Mouse (Mus musculus): ENCODE data around the gene Fbxl19.
"Not testable (repeated sequence)": the region's sequence is repeated elsewhere in the genome, so short reads cannot be mapped to it uniquely, and the experiment has no call there.

Gene Fbxl19

DNA sequence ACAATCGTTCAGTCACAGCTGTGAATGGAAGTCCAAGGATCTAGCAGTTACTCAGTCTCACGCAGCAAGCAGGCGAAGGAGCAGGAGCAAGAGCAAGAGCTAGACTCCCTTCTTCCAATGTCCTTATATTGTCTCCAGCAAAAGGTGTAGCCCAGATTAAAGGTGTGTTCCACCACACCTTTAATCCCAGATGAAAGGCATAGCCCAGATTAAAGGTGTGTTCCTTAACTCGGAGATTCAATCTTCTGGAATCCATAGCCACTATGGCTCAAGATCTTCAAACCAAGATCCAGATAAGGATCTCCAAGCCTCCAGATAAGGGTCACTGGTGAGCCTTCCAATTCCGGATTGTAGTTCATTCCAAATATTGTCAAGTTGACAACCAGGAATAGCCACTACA is 12.3 kb upstream of the Fbxl19 start, which contains the start of gene Ctf2:
TSS of gene Ctf2 (minus strand) at position 101 of the 400 bp plus-strand sequence.
- DNase-seq = not testable (repeated sequence)

DNA sequence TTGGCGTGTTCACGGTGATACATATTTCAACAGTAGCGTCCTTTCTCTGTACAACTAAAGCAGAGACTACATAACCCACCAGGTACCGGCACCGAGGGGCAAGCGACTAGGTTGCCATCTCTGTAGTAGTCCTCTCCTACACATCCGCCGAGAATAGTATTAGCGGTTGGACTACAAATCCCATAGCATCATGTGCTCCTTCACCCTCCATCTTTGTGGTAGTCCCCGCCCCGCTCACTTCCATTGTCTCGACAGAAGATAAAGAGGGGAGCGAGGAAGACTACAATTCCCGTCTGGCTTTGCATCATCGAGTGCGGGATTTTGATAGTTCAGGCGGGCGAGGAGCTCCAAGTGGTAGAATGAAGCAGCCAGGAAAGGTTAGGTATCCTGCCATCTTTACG is 908 bp downstream of the Fbxl19 start:
- DNase-seq = peak; percentile 98

GRCm38 (mm10) chr7:127745652-127746493 is 1.5 kb downstream of the Fbxl19 start:
- peak; percentile 99 for DNase-seq

GRCm38 (mm10) chr7:127746494-127747491 is 2.5 kb downstream of the Fbxl19 start:
- DNase-seq = no peak

DNA sequence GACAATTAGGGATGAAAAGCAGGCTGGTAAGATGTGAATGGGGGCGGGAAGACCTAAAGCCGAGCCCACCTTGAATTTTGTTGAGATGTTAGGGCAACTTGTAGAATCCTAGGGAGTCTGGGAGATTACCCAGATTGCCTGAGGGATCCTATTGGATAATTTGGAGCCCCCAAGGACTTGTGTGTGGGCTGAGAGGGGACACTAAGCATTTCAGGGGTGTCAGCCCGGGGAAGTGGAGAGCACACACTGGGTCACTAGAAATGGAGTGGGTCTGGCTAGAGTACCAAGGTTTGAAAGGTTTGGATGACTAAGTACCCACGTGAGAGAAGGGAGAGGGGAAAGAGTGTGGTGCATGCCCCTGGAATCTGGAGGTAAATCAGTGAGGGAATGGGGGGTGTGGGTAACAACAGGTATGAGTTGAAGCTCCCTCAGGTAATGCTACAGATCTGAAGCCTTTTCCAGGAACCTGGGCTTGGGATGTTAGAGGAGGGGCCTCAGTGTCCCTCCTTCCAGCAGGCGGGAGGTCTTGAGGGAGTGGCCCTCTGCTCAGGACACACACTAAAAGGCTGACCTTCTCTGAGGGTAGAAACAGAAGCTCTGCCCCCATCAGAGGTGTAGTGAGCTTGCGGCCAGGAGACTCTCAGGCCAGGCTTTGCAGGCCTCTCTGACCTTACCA is 3.4 kb downstream of the Fbxl19 start:
- no peak for DNase-seq

DNA sequence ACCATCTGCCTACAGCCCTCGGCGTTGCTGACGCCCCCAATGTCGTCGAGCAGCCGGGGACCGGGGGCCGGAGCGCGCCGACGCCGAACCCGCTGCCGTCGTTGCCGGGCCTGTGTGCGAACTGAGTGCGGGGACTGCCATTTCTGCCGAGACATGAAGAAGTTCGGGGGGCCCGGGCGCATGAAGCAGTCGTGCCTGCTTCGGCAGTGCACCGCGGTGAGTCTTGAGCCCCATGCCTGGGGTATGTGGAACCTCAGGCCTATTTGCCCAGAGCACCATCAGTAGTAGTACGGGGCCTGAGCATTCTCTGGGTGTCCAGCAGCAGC is 3.9 kb downstream of the Fbxl19 start:
- no peak for DNase-seq

DNA sequence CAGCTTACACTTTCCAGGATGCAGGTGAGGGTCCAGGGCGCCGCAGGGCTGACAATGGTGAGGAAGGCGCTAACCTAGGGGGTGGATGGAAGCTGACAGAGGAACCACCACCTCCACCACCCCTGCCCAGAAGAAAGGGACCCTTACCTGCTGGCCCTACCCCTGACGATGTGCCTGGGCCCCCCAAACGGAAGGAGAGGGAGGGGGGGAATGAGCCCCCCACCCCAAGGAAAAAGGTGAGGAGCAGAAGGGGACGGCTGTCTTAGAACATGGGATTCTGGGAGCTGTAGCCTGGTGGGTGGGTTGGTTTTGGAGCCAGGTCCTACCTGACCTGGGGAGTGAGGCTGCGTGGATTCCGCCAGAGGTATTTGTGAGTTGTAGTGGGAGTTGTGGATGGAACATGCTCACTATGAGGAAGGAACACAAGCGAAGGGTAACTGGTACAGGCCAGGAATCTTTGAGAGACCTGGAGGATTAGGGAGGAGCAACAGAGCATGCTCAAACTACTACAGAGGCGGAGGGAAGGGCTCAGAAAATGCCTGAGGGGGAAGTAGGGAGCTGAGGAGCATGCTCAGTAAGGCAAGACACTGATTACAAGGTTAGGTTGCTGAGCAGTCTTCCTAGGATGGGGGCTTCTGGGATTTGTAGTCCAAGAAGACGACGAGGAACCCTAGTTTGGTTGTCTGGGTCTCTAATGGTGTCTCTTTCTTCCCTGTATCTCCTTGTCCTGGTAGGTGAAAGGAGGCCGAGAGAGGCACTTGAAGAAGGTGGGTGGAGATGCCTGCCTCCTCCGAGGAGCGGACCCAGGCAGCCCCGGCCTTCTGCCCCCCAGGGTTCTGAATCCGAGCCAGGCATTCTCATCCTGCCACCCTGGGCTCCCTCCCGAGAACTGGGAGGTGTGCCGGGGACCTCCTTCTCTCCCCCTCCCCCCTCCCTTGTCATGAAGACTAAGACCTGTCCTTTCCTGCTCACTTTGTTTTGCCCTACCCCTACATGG is 6.1 kb downstream of the Fbxl19 start:
- DNase-seq = peak; percentile 50

- DNase-seq = no peak
These were observed 7.3 kb downstream of the Fbxl19 start for GRCm38 (mm10) chr7:127751619-127752018.

DNA sequence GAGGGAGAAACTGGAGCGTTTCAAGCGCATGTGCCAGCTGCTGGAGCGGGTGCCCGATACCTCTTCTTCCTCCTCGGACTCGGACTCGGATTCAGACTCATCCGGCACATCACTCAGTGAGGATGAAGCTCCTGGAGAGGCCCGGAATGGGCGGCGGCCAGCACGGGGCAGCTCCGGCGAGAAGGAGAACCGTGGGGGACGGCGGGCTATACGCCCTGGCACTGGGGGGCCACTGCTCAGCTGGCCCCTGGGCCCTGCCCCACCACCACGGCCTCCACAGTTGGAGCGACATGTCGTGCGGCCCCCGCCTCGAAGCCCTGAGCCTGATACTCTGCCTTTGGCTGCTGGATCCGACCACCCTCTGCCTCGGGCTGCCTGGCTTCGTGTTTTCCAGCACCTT is 7.7 kb downstream of the Fbxl19 start:
- DNase-seq = no peak

DNA sequence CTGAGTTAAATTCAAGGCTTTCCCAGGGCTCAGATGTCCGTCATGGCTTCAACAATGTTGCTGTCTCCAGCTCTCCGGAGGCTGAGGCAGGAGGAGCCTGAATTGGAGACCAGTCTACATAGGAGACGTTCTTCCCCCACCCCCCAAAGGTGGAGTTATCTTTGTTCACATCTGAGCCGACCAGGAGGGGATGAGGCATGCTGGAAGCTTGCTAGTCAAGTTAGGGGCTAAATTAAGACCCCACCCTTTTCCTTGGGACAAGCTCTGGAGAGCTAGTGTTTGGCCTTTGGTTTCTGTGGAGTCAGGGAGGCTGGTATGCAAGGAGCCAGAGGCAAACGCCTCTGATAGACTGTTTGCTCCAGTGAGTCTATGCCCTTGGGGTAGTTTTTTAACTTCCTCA is 8.8 kb downstream of the Fbxl19 start:
- DNase-seq = no peak

- DNase-seq = no peak
These were observed 9.4 kb downstream of the Fbxl19 start for GRCm38 (mm10) chr7:127753741-127754140.

GRCm38 (mm10) chr7:127759716-127760115 is 15.4 kb downstream of the Fbxl19 start:
- no peak for DNase-seq

DNA sequence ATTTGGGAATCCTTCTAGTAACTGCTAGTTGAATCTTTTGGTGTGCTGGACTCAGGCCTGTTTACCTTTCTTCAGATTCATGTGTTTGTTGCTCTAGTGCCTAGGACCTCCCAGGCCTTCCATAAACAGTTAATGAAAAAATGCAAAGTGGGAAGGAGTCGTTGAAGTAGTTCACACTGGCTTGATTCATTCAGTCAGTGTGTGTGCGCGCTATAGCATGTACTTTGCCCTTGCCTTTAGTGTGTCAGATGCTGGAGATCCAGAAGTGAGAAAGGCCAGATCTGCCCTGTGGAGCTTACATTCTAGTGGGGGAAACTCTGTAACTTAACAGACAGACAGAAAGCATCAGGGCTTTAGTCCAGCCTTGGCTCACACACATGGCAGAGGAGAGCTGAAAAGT is 16.1 kb downstream of the Fbxl19 start:
- no peak for DNase-seq

- DNase-seq = peak; percentile 82
These were observed 16.7 kb downstream of the Fbxl19 start for GRCm38 (mm10) chr7:127761026-127761425.

DNA sequence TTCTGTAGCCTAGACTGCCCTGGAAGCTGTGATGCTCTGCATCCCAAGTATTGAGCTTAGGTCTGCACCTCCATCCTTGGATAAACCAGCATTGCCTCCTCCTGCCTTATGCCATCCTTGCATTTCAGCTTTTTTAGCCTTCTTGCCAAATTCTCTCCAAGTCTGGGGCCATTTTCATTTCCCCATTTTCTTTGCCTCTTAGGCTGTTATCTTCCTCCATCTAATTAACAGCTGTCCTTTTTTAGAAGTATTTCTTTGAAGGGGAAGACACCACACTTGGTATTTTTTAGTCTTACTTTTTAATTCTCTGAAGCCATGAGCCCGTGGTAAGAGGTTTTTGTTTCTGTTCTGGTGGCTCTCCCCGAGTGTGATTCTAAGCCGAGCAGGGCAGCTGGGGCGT is 19.3 kb downstream of the Fbxl19 start:
- DNase-seq = no peak

DNA sequence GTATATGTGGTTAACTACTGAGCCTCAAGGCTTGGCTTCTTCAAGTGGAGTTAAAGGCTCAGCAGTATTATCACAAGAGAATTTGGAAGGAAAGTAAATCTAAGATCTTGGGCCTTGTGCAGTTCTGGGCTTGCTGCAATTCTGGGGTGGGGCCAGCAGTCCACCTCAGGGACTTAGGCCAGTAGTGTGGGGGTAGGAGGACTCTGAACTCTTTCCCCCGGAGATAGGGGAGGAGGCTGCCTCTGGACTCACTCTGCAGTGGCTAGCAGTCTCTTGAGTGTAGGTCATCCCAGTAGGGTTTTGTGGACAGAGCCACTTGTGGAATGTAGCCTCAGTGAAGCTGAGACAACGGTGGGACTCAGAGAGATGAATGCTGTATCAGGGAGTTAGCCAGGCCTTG is 21.4 kb downstream of the Fbxl19 start:
- DNase-seq = no peak

DNA sequence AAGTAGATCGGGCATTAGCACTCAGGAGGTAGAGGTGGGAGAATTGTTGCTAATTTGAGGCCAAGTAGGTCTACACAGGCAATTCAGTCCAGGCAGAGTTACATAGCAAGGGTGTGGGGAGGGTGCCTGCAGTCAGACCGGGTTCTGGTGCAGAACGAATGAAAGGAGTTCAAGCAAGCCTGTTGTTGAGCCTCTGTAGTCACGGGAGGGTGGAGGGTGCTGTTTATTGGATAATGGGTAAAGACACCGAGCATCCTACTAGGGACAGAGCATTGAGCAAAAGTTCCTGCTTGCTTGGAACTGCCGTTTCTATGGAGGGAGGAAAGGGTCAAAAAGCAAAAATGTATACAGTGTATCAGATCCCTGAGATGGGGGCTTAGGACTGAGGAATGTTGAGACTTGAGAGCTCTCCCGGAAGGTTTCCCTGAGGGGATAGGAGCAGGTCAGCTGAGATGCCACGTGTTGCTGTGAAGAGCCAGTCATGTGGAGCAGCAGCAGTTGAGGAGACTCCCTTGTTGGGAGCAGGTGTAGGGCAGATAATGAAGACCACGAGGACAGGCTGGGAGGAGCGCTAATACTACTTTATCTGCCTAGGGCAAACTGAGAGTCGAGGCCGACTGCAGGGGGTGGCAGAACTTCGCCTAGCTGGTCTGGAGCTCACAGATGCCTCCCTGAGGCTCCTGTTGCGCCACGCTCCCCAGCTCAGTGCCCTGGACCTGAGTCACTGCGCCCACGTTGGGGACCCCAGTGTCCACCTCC is 22.7 kb downstream of the Fbxl19 start:
- no peak for DNase-seq

DNA sequence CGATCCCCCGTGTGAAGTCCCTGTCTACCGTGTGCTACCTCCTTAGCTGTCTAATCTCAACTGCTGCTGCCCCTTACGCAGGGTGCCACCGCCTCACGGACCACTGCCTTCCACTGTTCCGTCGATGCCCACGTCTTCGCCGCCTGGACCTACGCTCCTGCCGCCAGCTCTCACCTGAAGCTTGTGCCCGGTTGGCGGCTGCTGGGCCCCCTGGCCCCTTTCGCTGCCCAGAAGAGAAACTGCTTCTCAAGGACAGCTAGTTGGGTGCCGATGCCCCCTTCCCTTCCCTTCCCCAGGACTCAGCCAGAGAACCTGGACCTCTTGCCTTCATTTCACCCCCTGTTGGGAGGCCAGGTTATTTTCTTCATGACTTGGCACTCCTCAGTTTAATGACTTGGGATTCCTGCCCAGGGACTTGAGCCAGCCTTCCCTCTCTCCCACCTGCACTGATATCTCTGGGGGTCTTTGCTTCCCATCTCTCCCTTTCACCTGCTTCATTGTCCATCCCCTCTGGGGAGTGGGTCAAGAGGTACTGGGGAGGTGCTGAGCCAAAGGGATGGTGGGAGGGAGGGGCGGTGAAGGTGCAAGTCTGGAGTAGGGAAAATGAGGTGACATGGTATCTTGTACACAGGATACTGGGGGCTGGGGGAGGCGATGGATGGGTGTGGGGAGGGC is 23.5 kb downstream of the Fbxl19 start:
- DNase-seq = no peak

GRCm38 (mm10) chr7:127768346-127768996 is 24.1 kb downstream of the Fbxl19 start:
- DNase-seq = no peak

Data from lung, postnatal 36 days (tissue).